Comparison of ENCODE assay signal across 9 mouse cellular contexts in genomic region chr6:91750976-91751375, GRCm38 (mm10).
A peak's percentile ranks its signal among the peaks of the same experiment; 100 is the strongest.
DNase-seq lines count a peak whose midpoint lies in the region; ATAC-seq and TF ChIP-seq lines count a peak whose summit lies in the region.
"Had no signal": no experiment of that assay in that cellular context is flagged by ENCODE, and none has a peak within 500 bp of the region (broad histone marks: within the 10 kb centered on the region; RNA-seq: fewer than 3 reads in every experiment).

No protein-coding gene starts in this region.

- no peaks in the 10 kb centered on the region for H3K9me3 ChIP-seq in ES-Bruce4 (replicated peaks; ENCODE audit: control insufficient read depth, insufficient read depth, low read length, poor library complexity, severe bottlenecking)

- H3K27me3 ChIP-seq in kidney, adult 2 months (replicated peaks; ENCODE audit: control insufficient read depth, insufficient read depth, low read length): no peaks in the 10 kb centered on the region
- no peaks in the 10 kb centered on the region for H3K27me3 ChIP-seq in ES-Bruce4 (ENCODE audit: control insufficient read depth, insufficient read depth, low read length, poor library complexity, severe bottlenecking)

- peak; percentile 39; the same call in 1 of the 2 replicates for TF ChIP-seq CTCF in kidney, adult 2 months (conservative IDR thresholded peaks at IDR 0.05; ENCODE audit: insufficient read depth, insufficient read length, low read depth, low read length)
- TF ChIP-seq CTCF in ES-Bruce4 (IDR thresholded peaks at IDR 0.05; ENCODE audit: low read depth, low read length): peak; percentile 52

- H3K36me3 ChIP-seq in kidney, adult 2 months (ENCODE audit: control insufficient read depth, insufficient read depth, low read length): peaks cover 5% of the 10 kb centered on the region; the same call in 1 of the 2 replicates
- H3K36me3 ChIP-seq in ES-Bruce4 (ENCODE audit: control insufficient read depth, insufficient read depth, low read length, poor library complexity, severe bottlenecking): peaks cover 42% of the 10 kb centered on the region

- no peak overlapping the region for H3K4me3 ChIP-seq in kidney, adult 2 months (ENCODE audit: insufficient read depth, low read depth, low read length)
- H3K4me3 ChIP-seq in ES-Bruce4 (ENCODE audit: low read depth, low read length): no peak overlapping the region
- H3K4me3 ChIP-seq: myocyte had no signal

- H3K9ac ChIP-seq in ES-Bruce4 (ENCODE audit: low read depth, poor library complexity, severe bottlenecking): no peak overlapping the region

- TF ChIP-seq POLR2A in kidney, adult 2 months (IDR thresholded peaks at IDR 0.05; ENCODE audit: low read depth, low read length): no peak
- no peak for TF ChIP-seq POLR2A in ES-Bruce4 (IDR thresholded peaks at IDR 0.05; ENCODE audit: insufficient read depth, low read length)

- no peak for TF ChIP-seq EP300 in ES-Bruce4 (IDR thresholded peaks at IDR 0.05; ENCODE audit: insufficient read depth, low read depth, low read length)

- no peak overlapping the region for H3K27ac ChIP-seq in kidney, adult 2 months (ENCODE audit: insufficient read depth, low read depth, low read length)
- H3K27ac ChIP-seq in ES-Bruce4 (ENCODE audit: insufficient read depth, low read length): no peak overlapping the region

- peaks cover 33% of the 10 kb centered on the region for H3K4me1 ChIP-seq in kidney, adult 2 months (ENCODE audit: control insufficient read depth, insufficient read depth, low read length)
- H3K4me1 ChIP-seq in ES-Bruce4 (ENCODE audit: control insufficient read depth, insufficient read depth, low read length): no peaks in the 10 kb centered on the region

- 67% methylated on average over 3 of the region's 3 CpGs for WGBS in kidney, adult 2 months

- peak; percentile 54 for DNase-seq in adrenal gland, postnatal 14 days
- no peak for DNase-seq in adrenal gland, postnatal 25 days
- peak; percentile 67 for DNase-seq in kidney, adult 2 months
- no peak for DNase-seq in kidney, adult 11 months
- DNase-seq in kidney, postnatal 4 days: peak; percentile 51 to 61
- DNase-seq in right cerebral cortex, postnatal 25 days: no peak

- ATAC-seq in inflammation-experienced regulatory T-cells, adult 6 months: no peak

Comparison
In these comparisons a context has a peak if more than half of its experiments do, and no peak if none do; other contexts are left out.
1. DNase-seq: peak in adrenal gland, postnatal 14 days (single experiment), kidney, adult 2 months (single experiment) and kidney, postnatal 4 days (2 of 2); none in adrenal gland, postnatal 25 days (single experiment), kidney, adult 11 months (single experiment) and right cerebral cortex, postnatal 25 days (single experiment).